Mouse (Mus musculus) heart, embryonic 12.5 days (tissue): ENCODE results near the gene Arhgef10l. TPM values are rescaled to one million over a fixed set of nuclear protein-coding genes. Genes with fewer than 3 reads are reported as not detected.

ENCODE experiments used
- ATAC-seq: fragments of 200-750 bp; cut with Nextera tagmentation; 2 replicates; pipeline ENCODE4 v1.8.0; 2017; ENCODE audit warnings: moderate TSS enrichment, moderate library complexity; ENCODE audit not compliant: insufficient number of reproducible peaks, low FRiP score
- H3K27ac ChIP-seq: fragments of 300-500 bp; sonication (generic); 2 replicates; pipeline ENCODE4 v1.5.1; 2016; ENCODE audit warnings: mild to moderate bottlenecking, moderate library complexity; ENCODE audit not compliant: poor library complexity, severe bottlenecking
- H3K27me3 ChIP-seq: fragments of 300-500 bp; sonication (generic); replicated peaks from 2 replicates; pipeline ENCODE4 v1.6.1; 2016; ENCODE audit warnings: mild to moderate bottlenecking, moderate library complexity
- H3K36me3 ChIP-seq: fragments of 300-500 bp; sonication (generic); 2 replicates; pipeline ENCODE4 v1.6.1; 2016; ENCODE audit warnings: mild to moderate bottlenecking, moderate library complexity
- H3K4me1 ChIP-seq: fragments of 300-500 bp; sonication (generic); replicated peaks from 2 replicates; pipeline ENCODE4 v1.6.1; 2016; ENCODE audit warnings: mild to moderate bottlenecking
- H3K4me2 ChIP-seq: fragments of 300-500 bp; sonication (generic); 2 replicates; pipeline ENCODE4 v1.6.1; 2016; ENCODE audit warnings: mild to moderate bottlenecking, moderate library complexity
- H3K4me3 ChIP-seq: fragments of 300-500 bp; sonication (generic); 2 replicates; pipeline ENCODE4 v1.5.1; 2016; ENCODE audit warnings: mild to moderate bottlenecking
- H3K9ac ChIP-seq: fragments of 300-500 bp; sonication (generic); 2 replicates; pipeline ENCODE4 v1.6.1; 2016; ENCODE audit warnings: mild to moderate bottlenecking, moderate library complexity
- H3K9me3 ChIP-seq: fragments of 300-500 bp; sonication (generic); replicated peaks from 2 replicates; pipeline ENCODE4 v1.6.1; 2016; ENCODE audit warnings: mild to moderate bottlenecking, moderate library complexity
- WGBS: fragments of 180-500 bp; shearing (Covaris S2); methylation state at CpG from one replicate; pipeline ENCODE4 v1.1.7; 2016; 5-methylcytosine and 5-hydroxymethylcytosine counted together
- polyA plus RNA-seq: library from polyadenylated mRNA; unstranded; fragments of >200 nt; fragmentation: Nextera tagmentation; extraction: Ambion mirVana; gene quantifications from 2 replicates; pipeline ENCODE4 v1.2.1, GENCODE M21; 2016

The Arhgef10l gene
- polyA plus RNA-seq, 1 experiment from 2014 or later = 20.1 TPM

DNA sequence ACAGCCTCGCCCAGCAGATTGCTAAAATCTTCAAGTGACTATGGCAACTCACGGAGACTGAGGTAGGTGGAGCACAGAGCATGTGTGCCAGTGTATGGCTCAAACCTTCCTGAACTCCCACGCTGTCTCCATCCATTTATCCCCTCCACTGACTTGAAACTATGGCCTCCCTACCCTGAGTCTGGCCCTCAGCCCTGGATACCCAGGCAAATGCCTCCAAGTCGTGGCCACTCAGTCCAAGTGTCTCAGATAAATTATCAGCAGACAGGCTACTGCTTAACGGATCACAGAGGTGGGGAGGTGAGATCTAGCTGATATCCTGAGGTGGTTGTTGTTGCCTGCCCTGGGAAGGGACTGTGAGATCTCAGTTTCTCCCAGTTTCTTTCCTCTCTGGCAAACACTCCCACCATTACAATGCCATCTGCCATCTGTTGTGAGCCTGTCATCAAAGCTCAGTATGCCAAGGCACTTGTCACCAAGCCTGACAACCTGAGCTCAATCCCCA is 24.3 kb downstream of the Arhgef10l start:
- Histone ChIP-seq H3K4me1 (peaks cover 38% of the 10 kb centered on the region), H3K4me2 (no peak overlapping the region), H3K27ac (no peak overlapping the region), H3K4me3 (no peak overlapping the region), H3K27me3 (no peaks in the 10 kb centered on the region), H3K9me3 (peaks cover 8% of the 10 kb centered on the region), H3K36me3 (peaks cover 30% of the 10 kb centered on the region), H3K9ac (no peak overlapping the region)
- 45% methylated on average over 5 of the region's 5 CpGs for WGBS
- ATAC-seq = no peak

- Histone ChIP-seq H3K9me3 (peaks cover 8% of the 10 kb centered on the region), H3K4me1 (peaks cover 41% of the 10 kb centered on the region), H3K27ac (no peak overlapping the region), H3K4me3 (no peak overlapping the region), H3K27me3 (no peaks in the 10 kb centered on the region), H3K9ac (no peak overlapping the region), H3K36me3 (peaks cover 28% of the 10 kb centered on the region), H3K4me2 (no peak overlapping the region)
- 76% methylated on average over 9 of the region's 9 CpGs for WGBS
- no peak for ATAC-seq
Measured at GRCm38 (mm10) chr4:140640668-140641067, 25.1 kb downstream of the Arhgef10l start.

DNA sequence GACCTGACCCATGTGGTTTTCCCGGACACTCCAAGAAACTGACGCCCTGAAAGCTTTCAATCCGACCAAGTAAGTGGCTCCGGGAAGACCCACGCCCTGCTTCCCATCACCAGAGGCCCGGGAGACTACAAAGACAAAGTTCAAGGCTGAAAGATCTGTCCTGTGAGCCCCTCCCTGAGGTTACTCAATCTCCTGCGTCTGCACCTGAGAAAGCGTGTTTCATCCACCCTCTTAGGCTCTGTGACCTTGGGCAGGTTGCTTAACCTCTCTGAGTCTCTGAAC is 25.6 kb downstream of the Arhgef10l start:
- H3K27ac ChIP-seq = no peak overlapping the region
- H3K4me3 ChIP-seq = no peak overlapping the region
- peaks cover 8% of the 10 kb centered on the region for H3K9me3 ChIP-seq
- no peak for ATAC-seq
- 85% methylated on average over 8 of the region's 8 CpGs for WGBS
- H3K36me3 ChIP-seq = peaks cover 23% of the 10 kb centered on the region
- no peak overlapping the region for H3K9ac ChIP-seq
- no peak overlapping the region for H3K4me2 ChIP-seq
- H3K27me3 ChIP-seq = no peaks in the 10 kb centered on the region
- H3K4me1 ChIP-seq = peaks cover 40% of the 10 kb centered on the region

DNA sequence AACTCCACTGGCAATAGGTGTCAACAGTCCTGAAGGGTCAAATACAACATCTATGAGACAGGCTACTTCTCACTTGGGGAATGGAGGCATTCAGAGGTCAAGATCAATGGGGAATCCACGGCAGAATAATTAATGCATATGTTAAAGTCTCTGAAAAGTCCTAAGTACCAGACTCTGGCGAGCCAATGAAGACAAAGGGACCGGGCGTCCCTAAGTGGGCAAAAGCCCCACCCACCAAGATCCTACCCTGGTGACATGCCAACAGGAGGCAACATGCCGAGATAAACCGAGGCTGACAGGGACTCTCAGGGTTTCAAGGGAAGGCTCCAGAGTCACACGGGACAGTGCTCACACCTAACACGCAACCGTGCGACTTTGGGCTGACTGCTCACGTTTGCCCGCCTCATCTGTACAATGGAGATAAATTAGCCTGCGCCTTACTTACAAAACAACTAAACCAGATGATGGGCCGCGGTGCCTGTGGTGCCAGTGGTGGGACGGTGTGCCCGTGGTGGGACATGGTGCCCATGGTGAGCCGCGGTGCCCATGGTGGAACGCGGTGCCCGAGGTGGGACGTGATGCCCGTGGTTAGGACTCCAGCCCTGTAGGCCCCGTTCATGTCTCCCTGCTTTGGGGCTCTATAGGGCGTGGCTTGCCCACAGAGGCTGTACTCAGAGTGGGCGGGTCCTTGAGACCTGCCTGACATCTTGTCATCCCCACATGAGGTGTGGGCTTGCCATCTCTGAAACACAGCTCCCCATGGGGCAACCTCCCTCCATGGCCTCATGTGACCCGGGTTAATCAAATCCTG is 26.2 kb downstream of the Arhgef10l start:
- Histone ChIP-seq H3K4me3 (no peak overlapping the region), H3K36me3 (peaks cover 21% of the 10 kb centered on the region), H3K4me1 (peaks cover 41% of the 10 kb centered on the region), H3K9me3 (peaks cover 8% of the 10 kb centered on the region), H3K4me2 (no peak overlapping the region), H3K9ac (no peak overlapping the region), H3K27ac (no peak overlapping the region), H3K27me3 (no peaks in the 10 kb centered on the region)
- 89% methylated on average over 28 of the region's 28 CpGs for WGBS
- ATAC-seq = no peak

DNA sequence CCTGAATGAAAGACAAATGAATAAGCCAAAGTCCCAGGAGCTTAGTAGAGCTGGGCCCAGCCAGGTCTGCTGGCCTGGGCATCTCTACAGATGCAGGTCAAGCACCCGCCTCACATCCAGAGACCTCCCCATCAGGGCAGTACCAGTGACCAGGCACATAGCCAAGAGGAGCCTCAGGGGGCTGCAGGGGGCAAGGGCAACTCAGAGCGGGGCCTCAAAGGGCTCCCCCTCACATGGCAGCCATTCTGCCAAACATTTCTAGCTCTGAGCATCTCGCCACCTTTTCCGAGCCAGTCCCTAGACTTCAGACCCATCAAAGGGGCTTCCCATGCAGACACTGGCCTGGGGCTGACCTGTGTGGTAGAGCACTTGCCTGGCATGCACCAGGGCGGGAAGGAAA is 27.2 kb downstream of the Arhgef10l start:
- no peak for ATAC-seq
- peaks cover 41% of the 10 kb centered on the region for H3K4me1 ChIP-seq
- H3K27me3 ChIP-seq = no peaks in the 10 kb centered on the region
- H3K36me3 ChIP-seq = peaks cover 25% of the 10 kb centered on the region
- WGBS = 87% methylated on average over 5 of the region's 5 CpGs
- H3K9ac ChIP-seq = no peak overlapping the region
- H3K9me3 ChIP-seq = peaks cover 8% of the 10 kb centered on the region
- H3K27ac ChIP-seq = no peak overlapping the region
- no peak overlapping the region for H3K4me2 ChIP-seq
- H3K4me3 ChIP-seq = no peak overlapping the region

- H3K27ac ChIP-seq = no peak overlapping the region
- H3K27me3 ChIP-seq = no peaks in the 10 kb centered on the region
- no peak overlapping the region for H3K4me3 ChIP-seq
- ATAC-seq = no peak
- 67% methylated on average over 8 of the region's 8 CpGs for WGBS
- peaks cover 17% of the 10 kb centered on the region for H3K36me3 ChIP-seq
- peaks cover 1% of the 10 kb centered on the region for H3K9me3 ChIP-seq
- H3K9ac ChIP-seq = no peak overlapping the region
- H3K4me1 ChIP-seq = peaks cover 39% of the 10 kb centered on the region
- no peak overlapping the region for H3K4me2 ChIP-seq
Measured at GRCm38 (mm10) chr4:140637269-140637668, 28.5 kb downstream of the Arhgef10l start.

GRCm38 (mm10) chr4:140636312-140636996 is 29.4 kb downstream of the Arhgef10l start:
- H3K4me3 ChIP-seq = no peak overlapping the region
- WGBS = 74% methylated on average over 5 of the region's 5 CpGs
- H3K9me3 ChIP-seq = no peaks in the 10 kb centered on the region
- H3K27me3 ChIP-seq = no peaks in the 10 kb centered on the region
- no peak overlapping the region for H3K4me2 ChIP-seq
- H3K36me3 ChIP-seq = peaks cover 16% of the 10 kb centered on the region
- no peak overlapping the region for H3K9ac ChIP-seq
- peaks cover 36% of the 10 kb centered on the region for H3K4me1 ChIP-seq
- no peak; the same call in 1 of the 2 replicates for ATAC-seq
- H3K27ac ChIP-seq = no peak overlapping the region

- no peak overlapping the region for H3K9ac ChIP-seq
- H3K4me3 ChIP-seq = no peak overlapping the region
- H3K36me3 ChIP-seq = peaks cover 16% of the 10 kb centered on the region
- no peaks in the 10 kb centered on the region for H3K27me3 ChIP-seq
- H3K27ac ChIP-seq = no peak overlapping the region
- H3K9me3 ChIP-seq = no peaks in the 10 kb centered on the region
- ATAC-seq = no peak
- 79% methylated on average over 10 of the region's 10 CpGs for WGBS
- peaks cover 41% of the 10 kb centered on the region for H3K4me1 ChIP-seq
- no peak overlapping the region for H3K4me2 ChIP-seq
Measured at GRCm38 (mm10) chr4:140634861-140635388, 30.9 kb downstream of the Arhgef10l start.

GRCm38 (mm10) chr4:140631276-140631849 is 34.4 kb downstream of the Arhgef10l start:
- no peak overlapping the region for H3K4me3 ChIP-seq
- no peaks in the 10 kb centered on the region for H3K9me3 ChIP-seq
- peaks cover 55% of the 10 kb centered on the region for H3K4me1 ChIP-seq
- WGBS = 78% methylated on average over 6 of the region's 6 CpGs
- H3K36me3 ChIP-seq = 0 out of 2 replicates have a peak, but pooled peaks cover 5% of the 10 kb centered on the region
- H3K27ac ChIP-seq = peak overlapping the region; percentile 72
- no peak for ATAC-seq
- H3K27me3 ChIP-seq = no peaks in the 10 kb centered on the region
- peak overlapping the region; percentile 51; the same call in 1 of the 2 replicates for H3K4me2 ChIP-seq
- H3K9ac ChIP-seq = 0 out of 2 replicates have a peak overlapping the region, but pooled peaks have one; percentile 5

GRCm38 (mm10) chr4:140630651-140631241 is 35.1 kb downstream of the Arhgef10l start:
- Histone ChIP-seq H3K9me3 (no peaks in the 10 kb centered on the region), H3K27ac (peak overlapping the region; percentile 72), H3K27me3 (no peaks in the 10 kb centered on the region), H3K9ac (0 out of 2 replicates have a peak overlapping the region, but pooled peaks have one; percentile 5), H3K4me2 (peak overlapping the region; percentile 51), H3K4me1 (peaks cover 55% of the 10 kb centered on the region), H3K36me3 (0 out of 2 replicates have a peak, but pooled peaks cover 5% of the 10 kb centered on the region), H3K4me3 (no peak overlapping the region)
- peak; percentile 43 for ATAC-seq
- 8% methylated on average over 15 of the region's 15 CpGs for WGBS
